Mouse (Mus musculus): Measurements from ENCODE around the gene Slc16a13.

Gene Slc16a13

GRCm38 (mm10) chr11:70223724-70224123 is 2.9 kb upstream of the Slc16a13 start:
- DNase-seq (ENCODE audit: low read depth, low spot score), result no peak
- no peaks in the 10 kb centered on the region for H3K27me3 ChIP-seq (ENCODE audit: control insufficient read depth, insufficient read depth, low read length, poor library complexity, severe bottlenecking)
- H3K36me3 ChIP-seq (ENCODE audit: control insufficient read depth, insufficient read depth, low read length, poor library complexity, severe bottlenecking), result no peaks in the 10 kb centered on the region

GRCm38 (mm10) chr11:70221603-70222500 is 988 bp upstream of the Slc16a13 start:
- DNase-seq (ENCODE audit: low read depth, low spot score), result no peak
- H3K27me3 ChIP-seq (ENCODE audit: control insufficient read depth, insufficient read depth, low read length, poor library complexity, severe bottlenecking), result no peaks in the 10 kb centered on the region
- H3K36me3 ChIP-seq (ENCODE audit: control insufficient read depth, insufficient read depth, low read length, poor library complexity, severe bottlenecking), result no peaks in the 10 kb centered on the region

GRCm38 (mm10) chr11:70220323-70220722 is 541 bp downstream of the Slc16a13 start:
- no peak for DNase-seq (ENCODE audit: low read depth, low spot score)
- Histone ChIP-seq H3K36me3 (ENCODE audit: control insufficient read depth, insufficient read depth, low read length, poor library complexity, severe bottlenecking) (no peaks in the 10 kb centered on the region), H3K27me3 (ENCODE audit: control insufficient read depth, insufficient read depth, low read length, poor library complexity, severe bottlenecking) (no peaks in the 10 kb centered on the region)

GRCm38 (mm10) chr11:70219873-70220272 is 991 bp downstream of the Slc16a13 start:
- H3K36me3 ChIP-seq (ENCODE audit: control insufficient read depth, insufficient read depth, low read length, poor library complexity, severe bottlenecking), result no peaks in the 10 kb centered on the region
- no peaks in the 10 kb centered on the region for H3K27me3 ChIP-seq (ENCODE audit: control insufficient read depth, insufficient read depth, low read length, poor library complexity, severe bottlenecking)
- DNase-seq (ENCODE audit: low read depth, low spot score), result no peak

- H3K36me3 ChIP-seq (ENCODE audit: control insufficient read depth, insufficient read depth, low read length, poor library complexity, severe bottlenecking), result no peaks in the 10 kb centered on the region
- DNase-seq (ENCODE audit: low read depth, low spot score), result no peak
- peaks cover 3% of the 10 kb centered on the region for H3K27me3 ChIP-seq (ENCODE audit: control insufficient read depth, insufficient read depth, low read length, poor library complexity, severe bottlenecking)
Measured at GRCm38 (mm10) chr11:70218741-70219470, 2.0 kb downstream of the Slc16a13 start.

- no peak for DNase-seq (ENCODE audit: low read depth, low spot score)
- peaks cover 3% of the 10 kb centered on the region for H3K27me3 ChIP-seq (ENCODE audit: control insufficient read depth, insufficient read depth, low read length, poor library complexity, severe bottlenecking)
Measured at GRCm38 (mm10) chr11:70218039-70218438, 2.8 kb downstream of the Slc16a13 start.

GRCm38 (mm10) chr11:70216103-70216502 is 4.8 kb downstream of the Slc16a13 start:
- Histone ChIP-seq H3K27me3 (ENCODE audit: control insufficient read depth, insufficient read depth, low read length, poor library complexity, severe bottlenecking) (peaks cover 3% of the 10 kb centered on the region), H3K36me3 (ENCODE audit: control insufficient read depth, insufficient read depth, low read length, poor library complexity, severe bottlenecking) (no peaks in the 10 kb centered on the region)
- no peak for DNase-seq (ENCODE audit: low read depth, low spot score)

More at GRCm38 (mm10) chr11:70218039-70218438, 2.8 kb downstream of the Slc16a13 start:
- H3K36me3 ChIP-seq (ENCODE audit: control insufficient read depth, insufficient read depth, low read length, poor library complexity, severe bottlenecking), result no peaks in the 10 kb centered on the region

GRCm38 (mm10) chr11:70215301-70215700 is 5.6 kb downstream of the Slc16a13 start:
- Histone ChIP-seq H3K36me3 (ENCODE audit: control insufficient read depth, insufficient read depth, low read length, poor library complexity, severe bottlenecking) (no peaks in the 10 kb centered on the region), H3K27me3 (ENCODE audit: control insufficient read depth, insufficient read depth, low read length, poor library complexity, severe bottlenecking) (peaks cover 3% of the 10 kb centered on the region)
- DNase-seq (ENCODE audit: low read depth, low spot score), result no peak

GRCm38 (mm10) chr11:70214856-70215209 is 6.0 kb downstream of the Slc16a13 start:
- DNase-seq (ENCODE audit: low read depth, low spot score), result no peak
- Histone ChIP-seq H3K36me3 (ENCODE audit: control insufficient read depth, insufficient read depth, low read length, poor library complexity, severe bottlenecking) (no peaks in the 10 kb centered on the region), H3K27me3 (ENCODE audit: control insufficient read depth, insufficient read depth, low read length, poor library complexity, severe bottlenecking) (peaks cover 3% of the 10 kb centered on the region)

- no peak for DNase-seq (ENCODE audit: low read depth, low spot score)
- Histone ChIP-seq H3K36me3 (ENCODE audit: control insufficient read depth, insufficient read depth, low read length, poor library complexity, severe bottlenecking) (no peaks in the 10 kb centered on the region), H3K27me3 (ENCODE audit: control insufficient read depth, insufficient read depth, low read length, poor library complexity, severe bottlenecking) (peaks cover 3% of the 10 kb centered on the region)
Measured at GRCm38 (mm10) chr11:70214191-70214855, 6.5 kb downstream of the Slc16a13 start.

- DNase-seq (ENCODE audit: low read depth, low spot score), result peak; percentile 49
- peaks cover 3% of the 10 kb centered on the region for H3K27me3 ChIP-seq (ENCODE audit: control insufficient read depth, insufficient read depth, low read length, poor library complexity, severe bottlenecking)
- no peaks in the 10 kb centered on the region for H3K36me3 ChIP-seq (ENCODE audit: control insufficient read depth, insufficient read depth, low read length, poor library complexity, severe bottlenecking)
Measured at GRCm38 (mm10) chr11:70213736-70214135, 7.1 kb downstream of the Slc16a13 start.

GRCm38 (mm10) chr11:70212896-70213295 is 8.0 kb downstream of the Slc16a13 start:
- DNase-seq (ENCODE audit: low read depth, low spot score), result peak; percentile 75

GRCm38 (mm10) chr11:70212423-70212822 is 8.4 kb downstream of the Slc16a13 start, which contains the start of gene Slc16a11:
Gene Slc16a11, plus strand, starts transcription at chr11:70212752.
- Histone ChIP-seq H3K36me3 (ENCODE audit: control insufficient read depth, insufficient read depth, low read length, poor library complexity, severe bottlenecking) (no peaks in the 10 kb centered on the region), H3K27me3 (ENCODE audit: control insufficient read depth, insufficient read depth, low read length, poor library complexity, severe bottlenecking) (peaks cover 3% of the 10 kb centered on the region)
- no peak for DNase-seq (ENCODE audit: low read depth, low spot score)

More at GRCm38 (mm10) chr11:70212896-70213295, 8.0 kb downstream of the Slc16a13 start:
- peaks cover 3% of the 10 kb centered on the region for H3K27me3 ChIP-seq (ENCODE audit: control insufficient read depth, insufficient read depth, low read length, poor library complexity, severe bottlenecking)
- H3K36me3 ChIP-seq (ENCODE audit: control insufficient read depth, insufficient read depth, low read length, poor library complexity, severe bottlenecking), result no peaks in the 10 kb centered on the region

- peaks cover 3% of the 10 kb centered on the region for H3K27me3 ChIP-seq (ENCODE audit: control insufficient read depth, insufficient read depth, low read length, poor library complexity, severe bottlenecking)
- DNase-seq (ENCODE audit: low read depth, low spot score), result no peak
- H3K36me3 ChIP-seq (ENCODE audit: control insufficient read depth, insufficient read depth, low read length, poor library complexity, severe bottlenecking), result no peaks in the 10 kb centered on the region
Measured at GRCm38 (mm10) chr11:70211972-70212371, 8.9 kb downstream of the Slc16a13 start.

All from splenic B cell, adult 2 months (primary cell).